Mouse (Mus musculus): ENCODE data around the gene Eif3k. TPM values are rescaled to one million over a fixed set of nuclear protein-coding genes. Genes with fewer than 3 reads are reported as not detected.

The Eif3k gene
- total and polyA plus RNA-seq, 3 experiments: 199 to 377 (median 280) TPM

- H3K36me3 ChIP-seq (replicated peaks): peaks cover 79% of the 10 kb centered on the region
These were observed 28.9 kb downstream of the Eif3k start for GRCm38 (mm10) chr7:28952786-28953185.

GRCm38 (mm10) chr7:28951764-28952163 is 29.9 kb downstream of the Eif3k start:
- no peak for DNase-seq (ENCODE audit: low spot score)
- Histone ChIP-seq H3K9me3 (replicated peaks) (no peaks in the 10 kb centered on the region), H3K4me1 (ENCODE audit: insufficient read depth, low read depth, low read length) (peaks cover 55% of the 10 kb centered on the region), H3K36me3 (replicated peaks) (peaks cover 83% of the 10 kb centered on the region), H3K27me3 (ENCODE audit: insufficient read depth, low read length) (no peaks in the 10 kb centered on the region), H3K4me3 (ENCODE audit: low read depth, low read length) (no peak overlapping the region)
- ATAC-seq (ENCODE audit: extremely low read depth, insufficient number of reproducible peaks, low FRiP score, poor library complexity, severe bottlenecking): no peak
- TF ChIP-seq POLR2AphosphoS5 (IDR thresholded peaks at IDR 0.05; ENCODE audit: insufficient replicate concordance, low read depth, low read length) (no peak), TAL1 (conservative IDR thresholded peaks at IDR 0.05; ENCODE audit: low read depth, low read length) (no peak), GATA2 (IDR thresholded peaks at IDR 0.05; ENCODE audit: borderline replicate concordance, low read depth, low read length) (no peak), CTCF (IDR thresholded peaks at IDR 0.05; ENCODE audit: low read depth, low read length) (no peak), GATA1 (IDR thresholded peaks at IDR 0.05; ENCODE audit: borderline replicate concordance, low read length) (no peak)

More at GRCm38 (mm10) chr7:28952786-28953185, 28.9 kb downstream of the Eif3k start:
- no peaks in the 10 kb centered on the region for H3K27me3 ChIP-seq (ENCODE audit: insufficient read depth, low read length)
- TF ChIP-seq POLR2AphosphoS5 (IDR thresholded peaks at IDR 0.05; ENCODE audit: insufficient replicate concordance, low read depth, low read length): no peak
- TF ChIP-seq CTCF (IDR thresholded peaks at IDR 0.05; ENCODE audit: low read depth, low read length): no peak
- no peak for TF ChIP-seq GATA1 (IDR thresholded peaks at IDR 0.05; ENCODE audit: borderline replicate concordance, low read length)
- no peak for TF ChIP-seq GATA2 (IDR thresholded peaks at IDR 0.05; ENCODE audit: borderline replicate concordance, low read depth, low read length)
- TF ChIP-seq TAL1 (conservative IDR thresholded peaks at IDR 0.05; ENCODE audit: low read depth, low read length): no peak
- peaks cover 60% of the 10 kb centered on the region for H3K4me1 ChIP-seq (ENCODE audit: insufficient read depth, low read depth, low read length)
- H3K9me3 ChIP-seq (replicated peaks): no peaks in the 10 kb centered on the region
- H3K4me3 ChIP-seq (ENCODE audit: low read depth, low read length): no peak overlapping the region
- DNase-seq (ENCODE audit: low spot score): no peak
- no peak for ATAC-seq (ENCODE audit: extremely low read depth, insufficient number of reproducible peaks, low FRiP score, poor library complexity, severe bottlenecking)

- no peak overlapping the region for H3K4me3 ChIP-seq (ENCODE audit: low read depth, low read length)
- peaks cover 57% of the 10 kb centered on the region for H3K4me1 ChIP-seq (ENCODE audit: insufficient read depth, low read depth, low read length)
- DNase-seq (ENCODE audit: low spot score) (no peak), ATAC-seq (ENCODE audit: extremely low read depth, insufficient number of reproducible peaks, low FRiP score, poor library complexity, severe bottlenecking) (no peak)
- H3K9me3 ChIP-seq (replicated peaks): no peaks in the 10 kb centered on the region
- TF ChIP-seq GATA2 (IDR thresholded peaks at IDR 0.05; ENCODE audit: borderline replicate concordance, low read depth, low read length): no peak
- no peak for TF ChIP-seq TAL1 (conservative IDR thresholded peaks at IDR 0.05; ENCODE audit: low read depth, low read length)
- TF ChIP-seq GATA1 (IDR thresholded peaks at IDR 0.05; ENCODE audit: borderline replicate concordance, low read length): no peak
- no peak for TF ChIP-seq POLR2AphosphoS5 (IDR thresholded peaks at IDR 0.05; ENCODE audit: insufficient replicate concordance, low read depth, low read length)
- TF ChIP-seq CTCF (IDR thresholded peaks at IDR 0.05; ENCODE audit: low read depth, low read length): no peak
- H3K36me3 ChIP-seq (replicated peaks): peaks cover 89% of the 10 kb centered on the region
- no peaks in the 10 kb centered on the region for H3K27me3 ChIP-seq (ENCODE audit: insufficient read depth, low read length)
These were observed 31.2 kb downstream of the Eif3k start for GRCm38 (mm10) chr7:28950346-28951037.

GRCm38 (mm10) chr7:28949298-28949697 is 32.4 kb downstream of the Eif3k start:
- no peak for DNase-seq (ENCODE audit: low spot score)
- Histone ChIP-seq H3K4me1 (ENCODE audit: insufficient read depth, low read depth, low read length) (peaks cover 52% of the 10 kb centered on the region), H3K9me3 (replicated peaks) (no peaks in the 10 kb centered on the region), H3K4me3 (ENCODE audit: low read depth, low read length) (no peak overlapping the region), H3K36me3 (replicated peaks) (peaks cover 86% of the 10 kb centered on the region), H3K27me3 (ENCODE audit: insufficient read depth, low read length) (no peaks in the 10 kb centered on the region)
- no peak for TF ChIP-seq TAL1 (conservative IDR thresholded peaks at IDR 0.05; ENCODE audit: low read depth, low read length)
- TF ChIP-seq GATA1 (IDR thresholded peaks at IDR 0.05; ENCODE audit: borderline replicate concordance, low read length): no peak
- TF ChIP-seq CTCF (IDR thresholded peaks at IDR 0.05; ENCODE audit: low read depth, low read length): no peak
- no peak for TF ChIP-seq GATA2 (IDR thresholded peaks at IDR 0.05; ENCODE audit: borderline replicate concordance, low read depth, low read length)
- TF ChIP-seq POLR2AphosphoS5 (IDR thresholded peaks at IDR 0.05; ENCODE audit: insufficient replicate concordance, low read depth, low read length): no peak
- ATAC-seq (ENCODE audit: extremely low read depth, insufficient number of reproducible peaks, low FRiP score, poor library complexity, severe bottlenecking): no peak

GRCm38 (mm10) chr7:28948746-28949145 is 32.9 kb downstream of the Eif3k start:
- Histone ChIP-seq H3K4me3 (ENCODE audit: low read depth, low read length) (no peak overlapping the region), H3K4me1 (ENCODE audit: insufficient read depth, low read depth, low read length) (peaks cover 48% of the 10 kb centered on the region), H3K36me3 (replicated peaks) (peaks cover 85% of the 10 kb centered on the region), H3K9me3 (replicated peaks) (no peaks in the 10 kb centered on the region), H3K27me3 (ENCODE audit: insufficient read depth, low read length) (no peaks in the 10 kb centered on the region)
- ATAC-seq (ENCODE audit: extremely low read depth, insufficient number of reproducible peaks, low FRiP score, poor library complexity, severe bottlenecking) (no peak), DNase-seq (ENCODE audit: low spot score) (no peak)
- TF ChIP-seq CTCF (IDR thresholded peaks at IDR 0.05; ENCODE audit: low read depth, low read length): no peak
- TF ChIP-seq GATA2 (IDR thresholded peaks at IDR 0.05; ENCODE audit: borderline replicate concordance, low read depth, low read length): no peak
- TF ChIP-seq GATA1 (IDR thresholded peaks at IDR 0.05; ENCODE audit: borderline replicate concordance, low read length): no peak
- TF ChIP-seq TAL1 (conservative IDR thresholded peaks at IDR 0.05; ENCODE audit: low read depth, low read length): no peak
- no peak for TF ChIP-seq POLR2AphosphoS5 (IDR thresholded peaks at IDR 0.05; ENCODE audit: insufficient replicate concordance, low read depth, low read length)

- Histone ChIP-seq H3K4me1 (ENCODE audit: insufficient read depth, low read depth, low read length) (peaks cover 34% of the 10 kb centered on the region), H3K36me3 (replicated peaks) (peaks cover 90% of the 10 kb centered on the region), H3K4me3 (ENCODE audit: low read depth, low read length) (no peak overlapping the region), H3K9me3 (replicated peaks) (no peaks in the 10 kb centered on the region), H3K27me3 (ENCODE audit: insufficient read depth, low read length) (no peaks in the 10 kb centered on the region)
- ATAC-seq (ENCODE audit: extremely low read depth, insufficient number of reproducible peaks, low FRiP score, poor library complexity, severe bottlenecking): no peak
- no peak for DNase-seq (ENCODE audit: low spot score)
- TF ChIP-seq GATA1 (IDR thresholded peaks at IDR 0.05; ENCODE audit: borderline replicate concordance, low read length) (no peak), GATA2 (IDR thresholded peaks at IDR 0.05; ENCODE audit: borderline replicate concordance, low read depth, low read length) (no peak), CTCF (IDR thresholded peaks at IDR 0.05; ENCODE audit: low read depth, low read length) (no peak), TAL1 (conservative IDR thresholded peaks at IDR 0.05; ENCODE audit: low read depth, low read length) (no peak), POLR2AphosphoS5 (IDR thresholded peaks at IDR 0.05; ENCODE audit: insufficient replicate concordance, low read depth, low read length) (no peak)
These were observed 35.4 kb downstream of the Eif3k start for GRCm38 (mm10) chr7:28946271-28946610.

Measured in G1E (cell line).